Mouse (Mus musculus) liver, embryonic 14.5 days (tissue): ENCODE measurements around the gene Lrrc36.

Experiments used
- CTCF ChIP-seq: IDR thresholded peaks from 2 replicates; pipeline ENCODE4 v1.5.1; 2016; ENCODE audit warnings: antibody characterized with exemption, low read depth, control low read depth
- EP300 ChIP-seq: IDR thresholded peaks from 2 replicates; pipeline ENCODE4 v1.6.1; 2016; ENCODE audit warnings: antibody characterized with exemption, low read depth

GRCm38 (mm10) chr8:105413391-105413790 is at the start of gene Lrrc36, which contains the start of gene Kctd19:
- TF ChIP-seq CTCF = peak; percentile 58
- TF ChIP-seq EP300 = no peak
